Mouse (Mus musculus): ENCODE results near the gene Alkbh6. TPM values are rescaled to one million over a fixed set of nuclear protein-coding genes. Genes with fewer than 3 reads are reported as not detected.
A peak's percentile ranks its signal among the peaks of the same experiment; 100 is the strongest.

The Alkbh6 gene
- polyA plus RNA-seq, 1 experiment from 2014 or later = 141 TPM

DNA sequence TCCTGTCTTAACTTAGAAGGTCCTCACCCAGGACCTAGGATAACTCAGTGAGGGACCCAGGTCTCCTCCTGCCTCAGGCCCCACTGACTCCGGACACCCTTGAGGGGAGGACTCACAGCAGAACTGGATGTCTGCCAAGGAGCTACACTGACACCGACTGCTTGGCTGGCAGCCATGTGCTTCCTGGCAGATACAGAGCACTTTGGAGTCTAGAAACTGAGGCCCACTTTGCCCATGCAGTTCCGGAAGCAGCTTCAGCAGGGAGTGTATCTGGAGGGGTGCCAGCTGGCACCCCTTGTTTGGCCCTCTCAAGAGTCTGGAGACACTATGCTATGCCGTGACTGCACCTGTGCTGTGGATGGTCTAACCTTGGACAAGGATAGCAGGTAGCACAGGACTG lies 24.9 kb downstream of the Alkbh6 start:
- no peak overlapping the region for H3K4me3 ChIP-seq (replicated peaks)
- H3K27ac ChIP-seq (replicated peaks) = peak overlapping the region; percentile 60
- no peak overlapping the region for H3K9ac ChIP-seq (replicated peaks)
- peak; percentile 12; the same call in 1 of the 2 replicates for ATAC-seq (ENCODE audit: low FRiP score)
- 27% methylated on average over 4 of the region's 4 CpGs for WGBS
- H3K9me3 ChIP-seq (replicated peaks) = no peaks in the 10 kb centered on the region
- H3K4me2 ChIP-seq = no peak overlapping the region
- H3K36me3 ChIP-seq = no peaks in the 10 kb centered on the region
- H3K27me3 ChIP-seq (replicated peaks) = peaks cover 24% of the 10 kb centered on the region
- peaks cover 37% of the 10 kb centered on the region for H3K4me1 ChIP-seq

DNA sequence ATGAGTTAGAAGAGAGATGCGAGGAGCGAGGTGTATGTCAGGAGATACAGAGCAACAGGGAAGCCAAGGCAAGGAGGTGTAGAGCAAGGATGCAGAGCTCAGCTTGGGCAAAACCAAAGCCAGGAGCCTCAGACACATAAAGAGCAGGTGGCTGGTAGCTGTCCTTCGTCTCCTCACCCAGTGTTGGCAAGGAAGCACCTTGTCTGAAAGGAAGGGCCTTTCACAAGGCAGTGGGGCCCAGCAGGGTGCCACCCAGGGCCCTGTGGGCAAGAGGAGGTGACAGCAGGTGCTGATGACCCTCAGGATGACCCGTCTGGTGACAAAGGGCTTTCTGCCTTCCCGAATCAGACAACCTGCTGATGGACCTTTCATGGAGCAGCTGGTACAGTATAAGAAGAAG lies 26.0 kb downstream of the Alkbh6 start:
- Histone ChIP-seq H3K4me2 (no peak overlapping the region), H3K27me3 (replicated peaks) (peaks cover 21% of the 10 kb centered on the region), H3K4me1 (peaks cover 37% of the 10 kb centered on the region), H3K27ac (replicated peaks) (no peak overlapping the region), H3K4me3 (replicated peaks) (no peak overlapping the region), H3K36me3 (no peaks in the 10 kb centered on the region), H3K9ac (replicated peaks) (no peak overlapping the region), H3K9me3 (replicated peaks) (no peaks in the 10 kb centered on the region)
- WGBS = 71% methylated on average over 5 of the region's 5 CpGs
- ATAC-seq (ENCODE audit: low FRiP score) = no peak

DNA sequence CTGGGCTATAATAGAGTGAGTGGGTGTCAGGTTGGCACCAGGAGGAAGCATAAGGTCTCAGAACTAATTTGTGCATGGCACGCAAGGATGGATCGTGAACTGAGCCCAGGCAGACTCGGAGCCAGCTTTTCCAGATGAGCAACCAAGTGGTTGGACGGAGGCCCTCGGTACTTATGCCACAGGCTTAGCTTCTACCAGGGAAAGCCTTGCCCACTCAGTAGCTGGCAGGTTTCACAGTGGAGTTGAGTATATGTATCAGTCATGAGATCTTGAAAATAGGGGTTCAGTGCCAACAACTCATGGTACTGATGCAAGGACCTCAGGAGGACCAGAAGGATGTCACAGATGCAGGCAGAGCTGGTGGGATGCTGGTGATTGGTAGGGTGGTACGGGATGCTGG lies 27.2 kb downstream of the Alkbh6 start:
- H3K4me2 ChIP-seq = no peak overlapping the region
- peaks cover 37% of the 10 kb centered on the region for H3K4me1 ChIP-seq
- no peak overlapping the region for H3K4me3 ChIP-seq (replicated peaks)
- no peaks in the 10 kb centered on the region for H3K36me3 ChIP-seq
- no peaks in the 10 kb centered on the region for H3K9me3 ChIP-seq (replicated peaks)
- no peak for ATAC-seq (ENCODE audit: low FRiP score)
- 72% methylated on average over 6 of the region's 6 CpGs for WGBS
- H3K9ac ChIP-seq (replicated peaks) = no peak overlapping the region
- H3K27me3 ChIP-seq (replicated peaks) = peaks cover 21% of the 10 kb centered on the region
- no peak overlapping the region for H3K27ac ChIP-seq (replicated peaks)

DNA sequence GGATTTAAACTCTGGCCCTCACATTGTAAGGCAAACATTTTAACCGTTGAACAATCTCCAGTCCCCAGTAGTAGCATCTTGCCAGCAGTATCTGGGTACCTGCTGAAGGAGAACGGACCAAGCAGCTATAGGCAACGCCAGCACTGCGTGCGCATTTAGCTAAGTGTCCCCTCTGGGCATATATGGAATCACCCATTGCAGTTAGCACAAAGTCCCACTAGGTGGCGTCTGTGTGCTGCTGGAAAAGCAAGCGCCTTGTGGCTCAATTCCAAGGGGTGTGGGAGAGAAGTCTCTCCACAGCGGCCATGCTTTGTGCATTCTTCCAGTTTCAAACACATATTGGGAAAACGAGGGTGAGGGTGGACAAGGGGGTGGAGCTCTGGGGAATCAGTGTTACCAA lies 27.9 kb downstream of the Alkbh6 start:
- 0 out of 2 replicates have a peak overlapping the region, but pooled peaks have one; percentile 17 for H3K9ac ChIP-seq (replicated peaks)
- H3K36me3 ChIP-seq = no peaks in the 10 kb centered on the region
- peak overlapping the region; percentile 32 for H3K4me2 ChIP-seq
- H3K27me3 ChIP-seq (replicated peaks) = peaks cover 21% of the 10 kb centered on the region
- H3K4me1 ChIP-seq = peaks cover 34% of the 10 kb centered on the region
- H3K27ac ChIP-seq (replicated peaks) = no peak overlapping the region
- under 1% methylated on average over 9 of the region's 9 CpGs for WGBS
- no peaks in the 10 kb centered on the region for H3K9me3 ChIP-seq (replicated peaks)
- no peak overlapping the region for H3K4me3 ChIP-seq (replicated peaks)
- ATAC-seq (ENCODE audit: low FRiP score) = 0 out of 2 replicates have a peak, but pooled peaks have one; percentile 30

DNA sequence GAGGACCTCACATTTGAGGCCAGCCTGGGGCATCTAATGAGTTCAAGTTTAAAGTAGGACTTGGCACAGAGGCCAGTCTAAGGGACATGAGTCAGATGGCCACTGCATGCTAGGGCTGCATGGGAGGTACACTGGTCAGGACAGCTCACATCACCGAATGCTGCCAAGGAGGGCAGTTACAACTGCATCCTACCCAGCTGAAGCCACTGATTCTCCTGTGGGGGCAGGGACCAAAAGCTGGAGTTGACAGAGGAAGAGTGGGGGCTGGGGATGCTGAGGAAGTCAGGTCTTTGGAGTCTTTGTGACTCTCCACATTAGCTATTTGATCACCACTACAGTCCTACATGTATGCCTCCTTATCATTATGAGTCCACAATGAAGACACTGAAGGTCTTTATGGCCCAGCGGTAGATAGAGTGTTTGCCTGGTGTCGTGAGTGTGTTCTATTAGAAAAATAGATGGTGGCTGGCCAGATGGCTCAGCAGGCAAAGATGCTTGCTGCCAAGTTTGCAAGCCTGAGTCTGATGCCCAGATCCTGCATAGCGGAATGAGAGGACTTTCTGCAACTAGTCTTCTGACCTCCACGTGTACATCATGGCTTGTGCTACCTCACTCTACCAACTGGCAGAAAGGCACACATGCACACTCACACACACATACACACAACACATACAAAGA lies 31.1 kb downstream of the Alkbh6 start:
- no peak for ATAC-seq (ENCODE audit: low FRiP score)
- Histone ChIP-seq H3K27ac (replicated peaks) (no peak overlapping the region), H3K9me3 (replicated peaks) (no peaks in the 10 kb centered on the region), H3K4me2 (no peak overlapping the region), H3K27me3 (replicated peaks) (peaks cover 22% of the 10 kb centered on the region), H3K9ac (replicated peaks) (no peak overlapping the region), H3K4me3 (replicated peaks) (no peak overlapping the region), H3K4me1 (peaks cover 7% of the 10 kb centered on the region), H3K36me3 (no peaks in the 10 kb centered on the region)
- WGBS = 62% methylated on average over 5 of the region's 5 CpGs

DNA sequence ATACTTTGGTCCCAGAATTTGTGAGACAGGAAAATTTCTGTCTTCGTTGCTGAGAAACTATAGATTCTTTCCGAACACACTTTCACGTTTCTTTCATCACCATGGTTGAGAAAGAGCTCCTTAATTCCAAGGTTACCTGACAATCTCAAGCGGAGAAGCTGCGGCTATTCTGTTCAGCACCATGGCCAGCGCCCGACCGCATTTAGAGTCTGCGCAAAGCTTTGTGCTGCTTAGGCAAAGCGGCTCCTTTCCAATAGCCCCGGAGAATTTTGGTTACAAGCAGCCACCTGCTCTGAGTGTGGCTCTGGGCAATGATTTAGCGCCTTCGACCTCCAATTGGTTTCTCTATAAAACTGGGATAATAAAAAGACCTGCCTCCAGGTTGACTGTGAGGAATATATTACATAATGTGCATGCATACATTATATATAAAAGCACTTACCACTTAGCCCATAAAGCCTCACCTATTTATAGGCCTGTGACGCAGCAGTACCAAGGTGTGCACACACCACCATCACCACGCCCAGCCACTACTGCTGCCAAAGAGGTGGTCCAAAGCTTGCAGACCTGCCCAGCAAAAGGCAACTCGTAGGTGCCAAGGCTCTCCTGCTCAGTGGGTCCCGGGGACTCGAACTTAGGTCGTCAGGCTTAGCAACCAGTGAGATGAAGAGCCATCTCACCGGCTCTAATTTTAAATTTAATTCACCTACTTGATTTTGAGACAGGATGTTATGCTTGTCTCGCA lies 38.3 kb downstream of the Alkbh6 start:
- H3K4me2 ChIP-seq = no peak overlapping the region
- no peak for ATAC-seq (ENCODE audit: low FRiP score)
- no peak overlapping the region for H3K4me3 ChIP-seq (replicated peaks)
- H3K27ac ChIP-seq (replicated peaks) = no peak overlapping the region
- H3K36me3 ChIP-seq = no peaks in the 10 kb centered on the region
- peaks cover 17% of the 10 kb centered on the region for H3K4me1 ChIP-seq
- no peaks in the 10 kb centered on the region for H3K9me3 ChIP-seq (replicated peaks)
- 28% methylated on average over 21 of the region's 21 CpGs for WGBS
- no peak overlapping the region for H3K9ac ChIP-seq (replicated peaks)
- peaks cover 20% of the 10 kb centered on the region for H3K27me3 ChIP-seq (replicated peaks)

DNA sequence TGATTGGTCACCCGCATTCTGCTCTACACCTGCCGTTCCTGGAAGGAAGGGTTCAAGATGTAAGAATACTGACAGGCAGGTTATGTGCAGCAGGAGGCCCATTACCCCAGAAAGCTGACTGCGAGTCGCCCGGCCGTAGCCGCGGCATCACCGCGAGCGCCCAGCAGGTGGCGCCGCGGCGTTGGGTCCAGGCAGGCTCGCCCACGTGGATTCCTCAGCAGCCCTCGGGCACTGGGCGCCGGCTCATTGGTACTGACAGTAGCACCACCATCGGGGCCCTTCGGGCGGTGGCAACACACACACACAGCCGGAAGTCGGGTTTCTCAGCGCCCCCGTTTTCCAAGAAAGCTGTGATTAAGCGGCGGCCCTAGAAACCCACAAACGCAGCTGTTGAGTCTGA lies 39.3 kb downstream of the Alkbh6 start:
- Histone ChIP-seq H3K36me3 (no peaks in the 10 kb centered on the region), H3K4me1 (peaks cover 17% of the 10 kb centered on the region), H3K27me3 (replicated peaks) (peaks cover 16% of the 10 kb centered on the region), H3K4me2 (peak overlapping the region; percentile 53), H3K4me3 (replicated peaks) (peak overlapping the region; percentile 19; the same call in 1 of the 2 replicates), H3K9ac (replicated peaks) (no peak overlapping the region), H3K27ac (replicated peaks) (no peak overlapping the region), H3K9me3 (replicated peaks) (no peaks in the 10 kb centered on the region)
- peak; percentile 71 for ATAC-seq (ENCODE audit: low FRiP score)
- WGBS = under 1% methylated on average over 30 of the region's 30 CpGs

DNA sequence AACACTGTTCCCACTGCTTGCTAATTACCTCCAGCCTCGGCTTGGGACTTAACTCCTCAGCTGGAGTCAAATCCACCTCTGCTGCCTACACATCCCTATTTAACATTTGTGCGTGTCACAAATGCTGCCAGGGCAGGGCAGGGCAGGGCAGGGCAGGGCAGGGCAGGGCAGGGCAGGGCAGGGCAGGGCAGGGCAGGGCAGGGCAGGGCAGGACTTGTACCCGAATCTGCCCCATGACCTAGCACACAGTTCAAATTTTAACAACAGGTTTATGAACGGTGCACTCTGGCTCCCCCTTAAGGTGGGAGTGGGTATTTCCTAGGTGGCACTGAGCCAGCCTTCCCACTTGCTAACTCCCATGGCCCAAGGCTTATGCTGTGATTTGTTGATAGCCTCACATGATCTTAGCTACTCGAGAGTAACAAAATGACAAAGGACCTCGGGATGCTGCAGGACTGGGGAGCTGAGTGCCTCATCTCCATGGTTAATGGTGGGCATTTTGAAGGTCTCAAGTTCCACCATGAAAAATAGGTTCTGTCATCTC lies 44.8 kb downstream of the Alkbh6 start:
- H3K4me1 ChIP-seq = peaks cover 24% of the 10 kb centered on the region
- H3K27me3 ChIP-seq (replicated peaks) = peaks cover 6% of the 10 kb centered on the region; the same call in 1 of the 2 replicates
- 21% methylated on average over 6 of the region's 6 CpGs for WGBS
- H3K4me3 ChIP-seq (replicated peaks) = no peak overlapping the region
- no peaks in the 10 kb centered on the region for H3K9me3 ChIP-seq (replicated peaks)
- no peak overlapping the region for H3K4me2 ChIP-seq
- peaks cover 29% of the 10 kb centered on the region for H3K36me3 ChIP-seq
- ATAC-seq (ENCODE audit: low FRiP score) = peak; percentile 26; the same call in 1 of the 2 replicates
- no peak overlapping the region for H3K27ac ChIP-seq (replicated peaks)
- no peak overlapping the region for H3K9ac ChIP-seq (replicated peaks)

DNA sequence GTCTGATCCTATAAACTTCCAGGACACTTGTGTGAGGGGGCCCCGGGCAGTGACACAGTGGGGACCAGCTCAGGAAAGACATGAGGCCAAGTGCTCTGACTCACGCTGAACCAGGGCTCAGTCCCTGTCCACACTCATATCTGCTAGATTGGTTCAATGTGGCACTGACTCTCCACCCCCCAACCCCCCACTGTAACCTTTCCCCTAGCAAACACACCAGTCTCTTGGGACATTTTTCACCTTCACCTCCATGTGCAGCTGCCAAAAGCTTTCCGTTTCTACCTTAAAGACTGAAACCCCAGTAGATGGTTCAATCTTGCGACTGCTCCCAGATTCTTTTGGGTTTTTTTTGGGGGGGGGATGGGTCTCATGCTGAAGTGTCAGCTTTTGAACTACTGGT lies 45.5 kb downstream of the Alkbh6 start:
- peaks cover 6% of the 10 kb centered on the region; the same call in 1 of the 2 replicates for H3K27me3 ChIP-seq (replicated peaks)
- no peak overlapping the region for H3K9ac ChIP-seq (replicated peaks)
- H3K4me1 ChIP-seq = peaks cover 31% of the 10 kb centered on the region
- WGBS = 79% methylated on average over 4 of the region's 4 CpGs
- H3K4me3 ChIP-seq (replicated peaks) = no peak overlapping the region
- H3K9me3 ChIP-seq (replicated peaks) = no peaks in the 10 kb centered on the region
- no peak overlapping the region for H3K27ac ChIP-seq (replicated peaks)
- H3K36me3 ChIP-seq = peaks cover 29% of the 10 kb centered on the region
- H3K4me2 ChIP-seq = no peak overlapping the region
- ATAC-seq (ENCODE audit: low FRiP score) = no peak

DNA sequence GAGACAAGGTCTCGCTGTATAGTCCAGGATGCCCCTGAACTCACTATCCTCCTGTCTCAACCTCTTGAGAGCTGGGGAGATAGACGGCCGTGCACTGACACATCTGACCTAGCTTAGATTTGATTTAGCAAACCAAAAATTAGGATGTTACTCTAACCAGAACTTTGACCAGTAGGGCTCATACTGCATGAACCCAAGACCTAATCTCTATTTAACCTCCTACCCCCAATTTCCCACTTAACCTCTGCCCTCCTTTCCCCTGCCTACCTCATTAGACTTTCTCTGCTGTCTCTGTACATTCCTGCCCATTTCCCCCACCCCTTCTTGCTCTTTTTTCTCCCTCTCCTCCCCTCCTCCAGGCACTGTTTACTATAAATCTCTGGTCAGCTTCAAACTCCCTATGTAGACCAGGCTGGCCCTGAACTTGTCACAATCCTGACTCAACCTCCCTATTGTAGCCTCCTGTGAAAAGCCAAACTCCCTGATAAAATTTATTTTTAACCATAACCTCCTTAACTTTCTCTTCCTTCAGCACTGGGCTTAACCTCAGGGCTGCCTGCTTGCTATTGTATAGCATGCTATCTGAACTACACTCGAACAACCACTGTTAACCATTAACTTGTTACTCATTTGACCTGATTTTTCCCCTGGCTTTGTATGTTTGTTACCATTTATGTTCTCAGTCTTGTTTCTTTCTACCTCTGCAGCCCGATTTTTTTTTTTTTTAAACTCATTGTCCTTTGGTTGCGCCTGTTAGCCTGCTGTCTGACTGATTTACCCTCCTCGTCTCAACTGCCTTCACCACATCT lies 50.1 kb downstream of the Alkbh6 start:
- Histone ChIP-seq H3K4me3 (replicated peaks) (peak overlapping the region; percentile 25), H3K36me3 (peaks cover 32% of the 10 kb centered on the region), H3K27me3 (replicated peaks) (no peaks in the 10 kb centered on the region), H3K9me3 (replicated peaks) (no peaks in the 10 kb centered on the region), H3K27ac (replicated peaks) (no peak overlapping the region), H3K9ac (replicated peaks) (peak overlapping the region; percentile 34; the same call in 1 of the 2 replicates), H3K4me1 (peaks cover 71% of the 10 kb centered on the region), H3K4me2 (peak overlapping the region; percentile 82)
- WGBS = 38% methylated on average over 7 of the region's 7 CpGs
- ATAC-seq (ENCODE audit: low FRiP score) = no peak

DNA sequence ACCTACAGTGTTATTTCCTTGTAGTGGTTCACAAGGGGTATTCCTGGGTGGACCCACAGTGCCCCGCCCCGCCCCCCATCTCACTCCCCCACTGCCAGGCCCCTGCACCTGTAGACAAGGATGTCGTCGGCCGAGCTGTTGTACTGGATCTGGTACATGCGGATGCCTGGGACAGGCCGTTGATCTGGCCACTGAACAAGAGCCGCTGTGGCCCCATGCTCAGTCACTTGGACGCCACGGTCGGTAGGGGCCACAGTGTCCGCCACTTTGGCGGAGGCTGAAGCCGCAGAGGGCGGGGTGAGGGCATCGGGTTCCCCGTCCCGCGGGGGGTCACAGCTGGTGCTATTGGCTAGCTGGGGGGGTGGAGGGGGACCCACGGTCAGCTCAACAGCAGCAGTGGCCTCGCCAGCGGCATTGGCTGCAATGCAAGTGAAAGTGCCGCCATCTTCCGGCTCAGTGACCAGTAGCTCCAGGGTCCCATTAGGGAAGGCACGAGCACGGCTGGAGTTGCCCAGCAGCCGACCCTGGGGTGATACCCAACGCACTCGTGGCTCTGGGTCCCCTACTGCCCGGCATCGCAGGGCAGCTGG lies 50.9 kb downstream of the Alkbh6 start:
- H3K4me1 ChIP-seq = peaks cover 72% of the 10 kb centered on the region
- no peak overlapping the region for H3K27ac ChIP-seq (replicated peaks)
- ATAC-seq (ENCODE audit: low FRiP score) = no peak
- 52% methylated on average over 31 of the region's 31 CpGs for WGBS
- peak overlapping the region; percentile 34; the same call in 1 of the 2 replicates for H3K9ac ChIP-seq (replicated peaks)
- no peaks in the 10 kb centered on the region for H3K27me3 ChIP-seq (replicated peaks)
- H3K36me3 ChIP-seq = peaks cover 31% of the 10 kb centered on the region
- peak overlapping the region; percentile 82 for H3K4me2 ChIP-seq
- no peaks in the 10 kb centered on the region for H3K9me3 ChIP-seq (replicated peaks)
- peak overlapping the region; percentile 25 for H3K4me3 ChIP-seq (replicated peaks)

Measured in neural tube, embryonic 15.5 days (tissue).